Mouse (Mus musculus) limb, embryonic 11.5 days (tissue): ENCODE data around the gene Gramd2. TPM values are rescaled to one million over a fixed set of nuclear protein-coding genes. Genes with fewer than 3 reads are reported as not detected.

ENCODE experiments used
- ATAC-seq: fragments of 200-750 bp; cut with Nextera tagmentation; 2 replicates; pipeline ENCODE4 v1.8.0; 2017; ENCODE audit warnings: low read depth; ENCODE audit not compliant: insufficient number of reproducible peaks, low FRiP score, low TSS enrichment
- DNase-seq: peaks from one replicate; pipeline ENCODE4 v3.0.0-alpha.2; 2015; ENCODE audit warnings: low spot score
- H3K27ac ChIP-seq: fragments of 300-500 bp; sonication (generic); replicated peaks from 2 replicates; pipeline ENCODE4 v1.5.1; 2014; ENCODE audit warnings: low read depth, mild to moderate bottlenecking, low read length
- H3K27me3 ChIP-seq: fragments of 300-500 bp; sonication (generic); 2 replicates; pipeline ENCODE4 v1.6.1; 2014; ENCODE audit warnings: mild to moderate bottlenecking, low read length, mixed read lengths; ENCODE audit not compliant: control insufficient read depth, insufficient read depth
- H3K36me3 ChIP-seq: fragments of 300-500 bp; sonication (generic); 2 replicates; pipeline ENCODE4 v1.6.1; 2014; ENCODE audit warnings: mild to moderate bottlenecking, low read length, moderate library complexity, mixed read lengths; ENCODE audit not compliant: control insufficient read depth, insufficient read depth
- H3K4me1 ChIP-seq: fragments of 300-500 bp; sonication (generic); 2 replicates; pipeline ENCODE4 v1.6.1; 2014; ENCODE audit warnings: low read length, mixed read lengths; ENCODE audit not compliant: control insufficient read depth, insufficient read depth
- H3K4me2 ChIP-seq: fragments of 300-500 bp; sonication (generic); 2 replicates; pipeline ENCODE4 v1.6.1; 2014; ENCODE audit warnings: low read depth, mild to moderate bottlenecking, moderate library complexity; ENCODE audit not compliant: severe bottlenecking
- H3K4me3 ChIP-seq: fragments of 300-500 bp; sonication (generic); 2 replicates; pipeline ENCODE4 v1.5.1; 2014; ENCODE audit warnings: low read depth, low read length
- H3K9ac ChIP-seq: fragments of 300-500 bp; sonication (generic); 2 replicates; pipeline ENCODE4 v1.6.1; 2014; ENCODE audit warnings: mild to moderate bottlenecking, low read length
- H3K9me3 ChIP-seq: fragments of 300-500 bp; sonication (generic); 2 replicates; pipeline ENCODE4 v1.6.1; 2016; ENCODE audit warnings: low read length; ENCODE audit not compliant: control insufficient read depth
- WGBS: fragments of 180-500 bp; shearing (Covaris S2); extraction: QIAGEN DNeasy Blood & Tissue Kit; methylation state at CpG from one replicate; pipeline ENCODE4 v1.1.7; 2014; 5-methylcytosine and 5-hydroxymethylcytosine counted together
- polyA plus RNA-seq: library from polyadenylated mRNA; unstranded; fragments of >200 nt; fragmentation: Nextera tagmentation; extraction: Ambion mirVana; gene quantifications from 2 replicates; pipeline ENCODE4 v1.2.1, GENCODE M21; 2014

Gene Gramd2
- polyA plus RNA-seq, 1 experiment from 2014 or later: 0.20 TPM

GRCm38 (mm10) chr9:59694571-59695450, 14.9 kb downstream of the Gramd2 start:
- Histone ChIP-seq H3K9ac (no peak overlapping the region), H3K4me3 (no peak overlapping the region), H3K9me3 (no peaks in the 10 kb centered on the region), H3K27me3 (no peaks in the 10 kb centered on the region), H3K27ac (no peak overlapping the region), H3K36me3 (no peaks in the 10 kb centered on the region), H3K4me2 (no peak overlapping the region), H3K4me1 (peaks cover 15% of the 10 kb centered on the region)
- no peak for ATAC-seq
- peak; percentile 43 for DNase-seq
- WGBS: 29% methylated on average over 16 of the region's 16 CpGs

GRCm38 (mm10) chr9:59695451-59695813, 15.5 kb downstream of the Gramd2 start:
- Histone ChIP-seq H3K4me3 (no peak overlapping the region), H3K4me1 (peaks cover 15% of the 10 kb centered on the region), H3K9me3 (no peaks in the 10 kb centered on the region), H3K4me2 (no peak overlapping the region), H3K36me3 (no peaks in the 10 kb centered on the region), H3K27ac (no peak overlapping the region), H3K27me3 (no peaks in the 10 kb centered on the region), H3K9ac (no peak overlapping the region)
- DNase-seq: no peak
- 25% methylated on average over 3 of the region's 3 CpGs for WGBS
- ATAC-seq: no peak

- Histone ChIP-seq H3K36me3 (no peaks in the 10 kb centered on the region), H3K4me3 (no peak overlapping the region), H3K9me3 (no peaks in the 10 kb centered on the region), H3K27me3 (no peaks in the 10 kb centered on the region), H3K9ac (no peak overlapping the region), H3K27ac (no peak overlapping the region), H3K4me1 (peaks cover 15% of the 10 kb centered on the region), H3K4me2 (no peak overlapping the region)
- 77% methylated on average over 3 of the region's 3 CpGs for WGBS
- DNase-seq (no peak), ATAC-seq (no peak)
Observed at GRCm38 (mm10) chr9:59696381-59696780, 16.4 kb downstream of the Gramd2 start.

GRCm38 (mm10) chr9:59701094-59701493, 21.1 kb downstream of the Gramd2 start:
- Histone ChIP-seq H3K27me3 (no peaks in the 10 kb centered on the region), H3K4me2 (no peak overlapping the region), H3K4me1 (no peaks in the 10 kb centered on the region), H3K4me3 (no peak overlapping the region), H3K9ac (no peak overlapping the region), H3K9me3 (no peaks in the 10 kb centered on the region), H3K27ac (no peak overlapping the region), H3K36me3 (no peaks in the 10 kb centered on the region)
- ATAC-seq (no peak), DNase-seq (no peak)
- 89% methylated on average over 7 of the region's 7 CpGs for WGBS

- Histone ChIP-seq H3K4me2 (no peak overlapping the region), H3K4me3 (no peak overlapping the region), H3K36me3 (no peaks in the 10 kb centered on the region), H3K27ac (no peak overlapping the region), H3K9me3 (no peaks in the 10 kb centered on the region), H3K4me1 (no peaks in the 10 kb centered on the region), H3K9ac (no peak overlapping the region), H3K27me3 (no peaks in the 10 kb centered on the region)
- ATAC-seq: no peak
- WGBS: 63% methylated on average over 6 of the region's 6 CpGs
- no peak for DNase-seq
Observed at GRCm38 (mm10) chr9:59703099-59703498, 23.2 kb downstream of the Gramd2 start.

GRCm38 (mm10) chr9:59706850-59707825, 27.2 kb downstream of the Gramd2 start:
- Histone ChIP-seq H3K36me3 (no peaks in the 10 kb centered on the region), H3K27me3 (no peaks in the 10 kb centered on the region), H3K9ac (no peak overlapping the region), H3K27ac (no peak overlapping the region), H3K9me3 (no peaks in the 10 kb centered on the region), H3K4me2 (no peak overlapping the region), H3K4me3 (no peak overlapping the region), H3K4me1 (no peaks in the 10 kb centered on the region)
- 58% methylated on average over 10 of the region's 10 CpGs for WGBS
- DNase-seq (no peak), ATAC-seq (no peak)

GRCm38 (mm10) chr9:59709225-59709624, 29.3 kb downstream of the Gramd2 start:
- no peak for ATAC-seq
- H3K27me3 ChIP-seq: no peaks in the 10 kb centered on the region
- DNase-seq: no peak
- H3K4me1 ChIP-seq: no peaks in the 10 kb centered on the region
- H3K4me2 ChIP-seq: no peak overlapping the region
- no peaks in the 10 kb centered on the region for H3K9me3 ChIP-seq
- H3K9ac ChIP-seq: no peak overlapping the region
- H3K36me3 ChIP-seq: no peaks in the 10 kb centered on the region
- WGBS: 85% methylated on average over 3 of the region's 3 CpGs
- H3K4me3 ChIP-seq: no peak overlapping the region
- no peak overlapping the region for H3K27ac ChIP-seq

- DNase-seq (no peak), ATAC-seq (no peak)
- WGBS: 73% methylated on average over 7 of the region's 7 CpGs
- Histone ChIP-seq H3K4me2 (no peak overlapping the region), H3K4me3 (no peak overlapping the region), H3K4me1 (no peaks in the 10 kb centered on the region), H3K9me3 (no peaks in the 10 kb centered on the region), H3K36me3 (no peaks in the 10 kb centered on the region), H3K27me3 (no peaks in the 10 kb centered on the region), H3K9ac (no peak overlapping the region), H3K27ac (no peak overlapping the region)
Observed at GRCm38 (mm10) chr9:59716275-59716898, 36.4 kb downstream of the Gramd2 start.
